Mouse (Mus musculus) CD4-positive, CD25-positive, alpha-beta regulatory T cell, adult 9 weeks (primary cell): Measurements from ENCODE around the gene Tex50. TPM values are rescaled to one million over a fixed set of nuclear protein-coding genes. Genes with fewer than 3 reads are reported as not detected.

Experiments used
- polyA plus RNA-seq: library from polyadenylated mRNA; unstranded; fragments of 100-300 nt; shearing (Covaris generic); gene quantifications from one replicate; pipeline ENCODE4 v1.2.1, GENCODE M21; 2017

Gene Tex50
- polyA plus RNA-seq = not detected

GRCm38 (mm10) chr1:161159214-161159613 lies at the start of gene Tex50:
Gene Tex50 (minus strand): TSS chr1:161159314.

GRCm38 (mm10) chr1:161142531-161143159 lies 16.5 kb downstream of the Tex50 start, which contains the start of gene Ankrd45:
Gene Ankrd45 (plus strand): TSS chr1:161142691.

GRCm38 (mm10) chr1:161130726-161131664 lies 28.1 kb downstream of the Tex50 start, which contains the start of gene Klhl20:
Gene Klhl20 (minus strand): TSS chr1:161131511.

Other genes with a start within 250 kb of the Tex50 start
- 17.6 TPM for gene Serpinc1, start 180.7 kb downstream of the Tex50 start, polyA plus RNA-seq
- gene Zbtb37, start 124.5 kb downstream of the Tex50 start, polyA plus RNA-seq = 19.8 TPM
- gene Dars2, start 88.7 kb downstream of the Tex50 start, polyA plus RNA-seq = 19.1 TPM
- 18.3 TPM for gene Cenpl, start 88.6 kb downstream of the Tex50 start, polyA plus RNA-seq
- 44.1 TPM for gene Klhl20, start 27.8 kb downstream of the Tex50 start, polyA plus RNA-seq
- gene Ankrd45, start 16.6 kb downstream of the Tex50 start, polyA plus RNA-seq = not detected
- gene Prdx6, start 91.9 kb upstream of the Tex50 start, polyA plus RNA-seq = 320 TPM
- 0.25 TPM for gene Tnfsf4, start 236.1 kb upstream of the Tex50 start, polyA plus RNA-seq